Mouse (Mus musculus) left cerebral cortex, adult 18-20 months (tissue): ENCODE measurements around the gene Plcl1. TPM values are rescaled to one million over a fixed set of nuclear protein-coding genes. Genes with fewer than 3 reads are reported as not detected.

Source experiments
- DNase-seq, 2 experiments: peaks; one replicate each; pipeline ENCODE4 v3.0.0; 2021 to 2022; ENCODE audit warnings: low spot score in 2 of 2, mixed read lengths in 1 of 2
- total RNA-seq, 2 experiments: library from RNA; stranded (reverse); gene quantifications; 2 replicates each; pipeline ENCODE4 v1.2.3; 2021

Gene Plcl1
- total RNA-seq, 2 experiments from 2014 or later = 22.8 to 23.7 TPM

DNA sequence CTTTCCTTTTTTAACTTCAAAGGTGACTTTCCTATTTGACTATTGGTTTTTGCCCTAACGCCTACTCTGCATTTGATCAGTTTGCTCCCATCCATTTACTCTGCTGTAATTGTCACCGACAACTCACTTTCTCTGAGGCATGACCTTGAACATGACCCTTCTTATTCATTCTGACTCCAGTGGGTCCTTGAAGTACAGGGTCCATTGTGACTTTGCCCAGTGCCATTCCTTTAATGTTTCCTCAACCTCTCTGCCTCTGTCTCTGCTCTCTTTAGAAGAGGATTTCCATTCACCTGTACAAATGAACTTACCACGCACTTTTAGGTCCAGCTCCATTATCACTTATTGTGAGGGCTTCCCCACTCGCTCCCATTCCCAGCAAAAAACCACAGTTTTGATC lies 199.7 kb downstream of the Plcl1 start:
- DNase-seq = no peak

- no peak for DNase-seq
These were observed 200.2 kb downstream of the Plcl1 start for GRCm38 (mm10) chr1:55605956-55606355.

GRCm38 (mm10) chr1:55606405-55606804 lies 200.7 kb downstream of the Plcl1 start:
- DNase-seq = no peak

GRCm38 (mm10) chr1:55612759-55613328 lies 207.1 kb downstream of the Plcl1 start:
- DNase-seq = no peak

GRCm38 (mm10) chr1:55617857-55618256 lies 212.1 kb downstream of the Plcl1 start:
- no peak for DNase-seq

- peak in 1 of 2 experiments; percentile 20 for DNase-seq
These were observed 213.0 kb downstream of the Plcl1 start for GRCm38 (mm10) chr1:55618617-55619286.

- DNase-seq = no peak
These were observed 225.8 kb downstream of the Plcl1 start for GRCm38 (mm10) chr1:55631496-55631895.

DNA sequence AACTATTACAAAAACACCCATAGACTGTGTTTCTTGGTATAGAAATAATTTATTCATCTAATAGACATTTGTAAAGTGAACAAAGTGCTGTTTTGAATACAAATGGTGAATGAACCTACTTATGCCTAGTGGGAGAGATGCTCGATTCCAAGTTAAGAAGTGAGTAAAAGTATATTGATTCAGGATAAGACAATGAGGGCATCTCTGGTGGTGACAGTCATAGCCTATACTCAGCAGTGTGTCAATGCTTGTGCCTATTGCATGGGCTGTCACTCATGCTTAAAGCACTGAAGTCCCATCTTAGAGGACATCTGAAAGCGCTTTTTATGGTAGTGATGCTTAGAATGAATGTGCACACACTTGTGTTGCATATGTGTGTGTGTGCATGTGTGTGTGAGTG lies 226.3 kb downstream of the Plcl1 start:
- DNase-seq = no peak

- no peak for DNase-seq
These were observed 227.6 kb downstream of the Plcl1 start for GRCm38 (mm10) chr1:55633326-55633725.

DNA sequence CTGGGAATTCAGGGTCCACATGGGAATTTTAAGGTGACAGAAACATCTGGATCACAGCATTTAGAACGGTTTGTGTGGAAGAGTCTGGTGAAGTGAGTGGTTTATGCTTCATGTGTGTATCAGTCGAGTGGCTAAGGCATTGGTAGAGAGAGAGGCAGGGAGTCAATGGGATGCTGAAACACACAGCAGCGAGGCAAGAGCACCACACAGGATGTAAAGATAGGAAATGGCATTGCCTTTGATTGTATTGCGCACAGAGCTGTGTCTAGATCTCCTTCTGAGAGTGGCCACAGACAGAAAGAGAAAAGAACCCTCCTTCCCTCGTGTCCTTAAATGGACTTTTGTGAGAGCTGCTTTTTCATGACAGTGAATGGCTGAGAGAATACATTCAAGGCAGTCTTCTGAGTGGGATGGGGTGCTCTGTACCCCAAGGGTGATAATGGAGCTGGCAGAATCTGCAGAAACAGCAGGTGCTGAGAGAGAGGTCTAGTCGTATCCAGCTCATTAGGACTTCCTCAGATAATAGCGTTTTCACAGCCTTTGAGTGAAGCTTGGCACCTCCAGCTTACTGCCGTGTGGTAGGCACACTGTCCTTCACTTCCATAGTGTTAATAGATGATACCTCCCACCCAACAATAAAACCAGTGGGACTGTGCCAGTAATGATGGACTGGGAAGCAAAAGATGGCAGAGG lies 253.9 kb downstream of the Plcl1 start:
- no peak for DNase-seq

DNA sequence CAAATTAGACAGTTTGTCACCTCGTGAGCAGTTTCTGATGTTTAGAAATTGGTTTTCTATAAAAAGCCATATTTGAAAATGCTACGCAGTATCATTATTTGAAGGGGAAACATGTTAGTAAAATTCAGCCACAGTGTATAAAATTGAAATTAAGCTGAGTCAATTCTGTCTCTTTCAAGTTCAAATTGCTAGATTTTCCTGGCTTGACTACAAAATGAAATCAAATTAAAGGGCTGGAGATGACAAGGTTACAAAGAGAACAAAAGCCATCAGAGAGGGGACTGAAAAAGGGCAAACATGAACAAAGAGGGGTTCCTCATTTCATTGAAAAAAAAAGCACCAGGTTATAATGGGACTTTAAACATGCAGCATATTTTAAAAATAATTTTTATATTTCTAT lies 255.7 kb downstream of the Plcl1 start:
- no peak for DNase-seq

- no peak for DNase-seq
These were observed 259.6 kb downstream of the Plcl1 start for GRCm38 (mm10) chr1:55665137-55665827.

DNA sequence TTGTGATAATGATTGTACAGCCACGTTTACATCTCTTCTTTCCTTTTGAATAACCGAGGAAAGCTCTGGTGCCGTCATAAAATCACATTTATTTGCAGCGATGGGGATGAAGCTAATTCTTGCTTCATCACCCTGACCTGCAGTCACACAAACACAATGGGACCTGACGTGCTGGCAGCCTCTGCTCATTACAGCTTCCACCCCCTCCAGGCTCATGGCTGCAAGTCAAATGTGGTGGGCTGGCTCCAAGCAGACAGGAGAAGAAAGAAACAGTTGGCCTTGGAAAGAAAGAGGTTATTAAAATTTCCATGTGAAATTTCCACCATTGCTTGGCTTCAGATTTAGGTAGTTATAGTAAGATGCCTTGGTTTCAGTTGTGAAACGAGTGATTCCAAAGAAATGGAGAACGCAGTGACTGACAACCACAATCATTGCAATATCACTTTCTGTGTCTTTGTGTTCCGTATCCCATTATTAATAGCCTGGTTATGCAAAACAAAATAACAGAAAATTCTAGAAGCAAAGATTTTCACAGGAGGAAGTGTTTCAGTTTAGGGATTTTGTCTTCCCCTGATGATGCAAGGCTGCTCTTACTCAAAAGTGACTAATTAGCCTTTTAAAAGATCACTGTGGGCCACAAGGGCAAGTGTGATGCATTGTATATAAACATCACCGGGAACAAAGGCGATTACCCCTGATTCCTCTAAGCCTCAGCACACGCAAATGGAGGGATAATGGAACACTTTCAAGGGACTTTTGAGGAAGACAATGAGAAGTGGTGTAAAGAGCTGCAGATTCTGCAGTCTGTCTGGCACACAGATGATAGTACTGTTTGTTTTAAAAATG lies 260.3 kb downstream of the Plcl1 start:
- DNase-seq = peak in 1 of 2 experiments; percentile 57

DNA sequence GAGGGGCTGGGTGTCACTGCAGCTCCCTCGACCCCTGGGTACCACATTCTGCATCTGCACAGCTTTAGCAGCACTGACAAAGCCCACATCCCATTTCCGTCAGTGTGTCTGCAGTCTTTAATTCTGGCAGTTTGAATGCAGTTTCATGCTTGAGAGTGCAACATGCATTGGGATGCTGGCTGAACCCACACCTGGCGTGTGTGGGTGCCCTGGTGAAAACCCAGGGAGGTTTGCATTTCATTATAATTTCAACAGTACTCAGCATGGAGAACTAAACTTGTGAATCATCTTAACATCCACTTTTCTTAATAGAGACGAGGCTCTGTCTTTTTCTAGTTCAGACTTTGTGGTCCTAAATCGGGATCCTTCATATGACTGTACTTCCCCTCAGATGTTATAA lies 261.1 kb downstream of the Plcl1 start:
- peak; percentile 6 to 37 for DNase-seq

- DNase-seq = no peak
These were observed 263.0 kb downstream of the Plcl1 start for GRCm38 (mm10) chr1:55668622-55669237.

- no peak for DNase-seq
These were observed 277.0 kb downstream of the Plcl1 start for GRCm38 (mm10) chr1:55682676-55683075.

DNA sequence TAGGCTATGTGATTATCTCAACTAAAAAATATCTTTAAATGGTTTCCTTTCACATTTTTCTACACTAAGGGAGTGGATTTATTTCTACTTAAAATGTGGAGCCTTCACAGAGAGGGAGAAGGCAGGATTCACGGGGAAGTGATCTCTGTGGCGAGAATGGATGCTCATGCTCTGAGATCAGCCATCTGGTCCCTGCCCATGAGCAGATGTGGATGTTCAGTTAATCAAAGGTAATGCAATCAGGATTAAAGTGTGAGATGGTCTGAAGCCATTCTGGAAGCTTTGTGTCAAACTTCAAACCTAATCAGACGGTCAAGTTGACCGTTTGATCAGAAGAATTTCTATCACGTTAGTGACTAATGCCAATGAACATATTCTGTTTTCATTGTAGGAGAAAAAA lies 280.5 kb downstream of the Plcl1 start:
- DNase-seq = no peak

GRCm38 (mm10) chr1:55693636-55694220 lies 288.0 kb downstream of the Plcl1 start:
- no peak for DNase-seq

DNA sequence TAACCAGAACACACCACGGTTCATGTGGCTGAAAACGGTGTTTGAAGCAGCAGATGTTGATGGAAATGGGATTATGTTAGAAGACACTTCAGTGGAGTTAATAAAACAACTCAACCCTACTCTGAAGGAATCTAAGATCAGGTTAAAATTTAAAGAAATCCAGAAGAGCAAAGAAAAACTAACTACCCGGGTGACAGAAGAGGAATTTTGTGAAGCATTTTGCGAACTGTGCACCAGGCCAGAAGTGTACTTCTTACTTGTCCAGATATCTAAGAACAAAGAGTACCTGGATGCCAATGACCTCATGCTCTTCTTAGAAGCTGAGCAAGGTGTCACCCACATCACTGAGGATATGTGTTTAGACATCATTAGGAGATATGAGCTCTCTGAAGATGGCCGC lies 290.5 kb downstream of the Plcl1 start:
- no peak for DNase-seq

DNA sequence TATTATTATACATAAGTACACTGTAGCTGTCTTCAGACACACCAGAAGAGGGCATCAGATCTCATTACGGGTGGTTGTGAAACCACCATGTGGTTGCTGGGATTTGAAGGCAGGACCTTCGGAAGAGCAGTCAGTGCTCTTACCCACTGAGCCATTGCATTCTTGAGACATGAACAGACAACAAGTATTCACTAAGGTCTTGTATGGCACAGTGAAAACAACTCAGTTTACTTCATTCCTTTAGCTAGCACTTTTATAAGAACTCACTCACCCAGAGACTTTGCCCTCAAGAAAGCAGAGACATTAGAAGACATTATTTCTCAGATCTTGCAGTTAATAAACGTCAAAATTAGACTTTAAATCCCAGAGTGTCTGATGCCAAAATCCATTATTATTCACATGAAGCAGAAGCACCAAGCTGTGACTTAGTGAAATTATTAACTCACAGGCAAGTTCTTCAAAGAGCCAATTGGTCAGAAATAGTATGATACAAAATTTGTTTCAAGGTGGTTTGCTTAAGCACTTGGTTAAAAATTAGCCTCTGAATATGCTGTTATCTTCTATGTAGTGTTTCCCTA lies 293.8 kb downstream of the Plcl1 start:
- no peak for DNase-seq
